Mouse (Mus musculus): ENCODE measurements around the gene Cd200r1. TPM values are rescaled to one million over a fixed set of nuclear protein-coding genes. Genes with fewer than 3 reads are reported as not detected.

The Cd200r1 gene
- total and polyA plus RNA-seq, 3 experiments = 1.4 to 1.6 TPM; not detected in 1

DNA sequence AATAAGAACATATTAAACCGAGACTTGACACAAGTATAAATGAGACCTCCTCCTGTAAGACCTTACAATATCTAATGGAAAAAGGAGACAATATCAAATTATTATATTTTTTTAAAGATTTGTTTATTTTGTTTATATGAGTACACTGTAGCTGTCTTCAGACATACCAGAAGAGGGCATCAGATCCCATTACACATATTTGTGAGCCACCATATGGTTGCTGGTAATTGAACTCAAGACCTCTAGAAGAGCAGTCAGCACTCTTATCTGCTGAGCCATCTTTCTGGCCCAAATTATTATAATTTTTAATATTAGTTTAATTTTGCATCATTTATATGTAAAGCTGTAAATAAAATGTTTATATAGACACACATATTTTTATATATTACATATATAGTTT is 22.8 kb upstream of the Cd200r1 start:
- no peak overlapping the region for H3K27ac ChIP-seq (ENCODE audit: control insufficient read depth, low read depth, low read length)
- H3K36me3 ChIP-seq (ENCODE audit: control insufficient read depth in 1 of 2, insufficient read depth in 2 of 2, low read length in 2 of 2) = peaks cover 2 to 19% of the 10 kb centered on the region in 2 experiments

DNA sequence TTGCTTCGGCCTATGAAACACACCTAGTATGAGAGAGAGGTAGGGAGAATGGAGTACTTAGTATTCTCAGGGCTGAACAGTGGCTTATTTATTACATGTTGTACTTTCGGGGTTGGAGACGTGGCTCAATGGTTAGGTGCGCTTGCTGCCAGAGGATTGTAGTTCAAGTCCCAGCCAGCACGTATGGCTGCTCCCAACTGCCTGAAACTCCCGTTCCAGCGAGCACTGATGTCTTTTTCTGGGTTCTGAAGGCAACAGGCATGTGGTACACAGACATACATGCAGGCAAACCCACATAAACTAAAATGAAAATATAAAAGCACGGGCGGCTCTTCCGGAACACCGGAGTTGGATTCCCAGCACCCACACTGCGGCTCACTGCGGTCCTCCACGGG is 20.1 kb upstream of the Cd200r1 start:
- peaks cover 0 to 23% of the 10 kb centered on the region in 2 experiments; a peak in 3 of 4 replicates for H3K36me3 ChIP-seq (ENCODE audit: control insufficient read depth in 1 of 2, insufficient read depth in 2 of 2, low read length in 2 of 2)
- H3K9me3 ChIP-seq (replicated peaks; ENCODE audit: insufficient read depth, low read length) = no peaks in the 10 kb centered on the region
- peak; percentile 61 for DNase-seq (ENCODE audit: low read depth, low spot score)
- H3K27ac ChIP-seq (ENCODE audit: control insufficient read depth, low read depth, low read length) = peak overlapping the region; percentile 92
- TF ChIP-seq E2F4 (IDR thresholded peaks at IDR 0.05; ENCODE audit: borderline replicate concordance, low read depth, low read length) (no peak), MAX (IDR thresholded peaks at IDR 0.05; ENCODE audit: low read length) (peak; percentile 39; the same call in 1 of the 2 replicates), POLR2A (IDR thresholded peaks at IDR 0.05; ENCODE audit: control insufficient read depth in 1 of 2, insufficient read depth in 1 of 2, low read depth in 1 of 2, low read length in 2 of 2, poor library complexity in 1 of 2) (no peak)
- H3K9ac ChIP-seq (ENCODE audit: control insufficient read depth, low read depth, low read length, poor library complexity, severe bottlenecking) = peak overlapping the region; percentile 96
- peaks cover 2 to 11% of the 10 kb centered on the region in 2 experiments for H3K4me1 ChIP-seq (ENCODE audit: control insufficient read depth in 1 of 2, insufficient read depth in 2 of 2, low read length in 2 of 2)
- H3K27me3 ChIP-seq (ENCODE audit: control insufficient read depth in 1 of 2, insufficient read depth in 2 of 2, low read length in 2 of 2) = no peaks in the 10 kb centered on the region
- H3K79me2 ChIP-seq (ENCODE audit: control insufficient read depth, insufficient read depth, low read length, poor library complexity) = peaks cover 20% of the 10 kb centered on the region
- H3K4me3 ChIP-seq (ENCODE audit: control insufficient read depth in 1 of 2, insufficient read depth in 1 of 2, low read depth in 2 of 2, low read length in 2 of 2) = peak overlapping the region; percentile 84 to 98

More for the DNA sequence above, 22.8 kb upstream of the Cd200r1 start:
- no peaks in the 10 kb centered on the region for H3K9me3 ChIP-seq (replicated peaks; ENCODE audit: insufficient read depth, low read length)
- H3K9ac ChIP-seq (ENCODE audit: control insufficient read depth, low read depth, low read length, poor library complexity, severe bottlenecking) = no peak overlapping the region
- H3K4me1 ChIP-seq (ENCODE audit: control insufficient read depth in 1 of 2, insufficient read depth in 2 of 2, low read length in 2 of 2) = peaks cover 0 to 9% of the 10 kb centered on the region in 2 experiments
- peaks cover 20% of the 10 kb centered on the region for H3K79me2 ChIP-seq (ENCODE audit: control insufficient read depth, insufficient read depth, low read length, poor library complexity)
- H3K4me3 ChIP-seq (ENCODE audit: control insufficient read depth in 1 of 2, insufficient read depth in 1 of 2, low read depth in 2 of 2, low read length in 2 of 2) = no peak overlapping the region
- no peaks in the 10 kb centered on the region for H3K27me3 ChIP-seq (ENCODE audit: control insufficient read depth in 1 of 2, insufficient read depth in 2 of 2, low read length in 2 of 2)
- TF ChIP-seq CTCF (IDR thresholded peaks at IDR 0.05 in 2 of 3, conservative IDR thresholded peaks at IDR 0.05 in 1 of 3; ENCODE audit: control insufficient read depth in 1 of 3, insufficient read depth in 1 of 3, low read depth in 2 of 3, low read length in 3 of 3, poor library complexity in 1 of 3, severe bottlenecking in 1 of 3) = peak in 1 of 3 experiments; percentile 25; a peak in 1 of 6 replicates
- peak; percentile 33; the same call in 1 of the 2 replicates for TF ChIP-seq SMC3 (IDR thresholded peaks at IDR 0.05; ENCODE audit: low read depth, low read length)
- TF ChIP-seq USF2 (IDR thresholded peaks at IDR 0.05; ENCODE audit: borderline replicate concordance in 1 of 2, insufficient read depth in 1 of 2, low read depth in 1 of 2, low read length in 2 of 2) = no peak
- no peak for TF ChIP-seq GABPA (IDR thresholded peaks at IDR 0.05; ENCODE audit: low read depth, low read length)
- TF ChIP-seq GATA1 (IDR thresholded peaks at IDR 0.05; ENCODE audit: low read depth, low read length) = peak; percentile 49; the same call in 1 of the 2 replicates
- TF ChIP-seq RAD21 (IDR thresholded peaks at IDR 0.05; ENCODE audit: low read depth, low read length) = peak; percentile 27
- DNase-seq (ENCODE audit: low read depth, low spot score) = peak; percentile 28

DNA sequence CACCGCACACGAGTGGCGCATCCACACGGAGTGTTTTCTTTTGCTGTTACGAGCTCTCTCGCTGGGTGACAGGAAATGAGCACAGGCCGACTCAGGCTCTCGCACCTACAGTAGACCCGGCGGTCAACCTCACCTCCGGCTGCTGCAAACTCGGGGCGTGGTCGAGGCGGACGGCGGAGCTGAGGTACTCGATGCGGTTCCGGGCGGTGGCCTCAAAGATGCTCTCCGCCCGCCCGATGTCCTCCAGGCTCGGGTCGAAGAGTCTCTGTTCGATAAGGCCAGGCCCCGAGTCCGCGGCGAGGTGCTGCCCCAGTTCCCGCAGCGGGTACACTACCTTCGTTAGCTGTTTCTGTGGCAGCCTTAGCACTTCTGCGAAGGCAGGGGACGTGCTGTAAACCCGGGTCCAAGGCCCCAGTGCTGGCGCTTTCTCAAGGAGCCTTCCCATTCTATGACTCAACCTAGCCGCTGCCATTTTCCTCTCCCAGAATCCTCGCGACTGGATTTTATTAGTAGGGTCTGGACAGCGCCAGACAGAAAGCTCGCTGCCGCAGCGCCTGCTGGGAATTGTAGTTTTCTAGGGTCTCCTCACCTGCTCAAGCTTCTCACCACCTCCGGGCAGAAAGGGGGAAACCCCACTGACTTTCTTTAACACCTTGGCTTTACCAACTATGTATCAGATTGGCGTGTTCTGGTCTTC is 19.5 kb upstream of the Cd200r1 start, which contains the start of gene Gtpbp8:
Gene Gtpbp8 (minus strand): TSS at position 498 of the 697 bp plus-strand sequence.
- peak; percentile 92 for DNase-seq (ENCODE audit: low read depth, low spot score)
- Histone ChIP-seq H3K9ac (ENCODE audit: control insufficient read depth, low read depth, low read length, poor library complexity, severe bottlenecking) (peak within 1 kb of the TSS; percentile 96), H3K36me3 (ENCODE audit: control insufficient read depth in 1 of 2, insufficient read depth in 2 of 2, low read length in 2 of 2) (peaks cover 0 to 23% of the 10 kb centered on the region in 2 experiments; a peak in 3 of 4 replicates), H3K27ac (ENCODE audit: control insufficient read depth, low read depth, low read length) (peak within 1 kb of the TSS; percentile 92), H3K4me3 (ENCODE audit: control insufficient read depth in 1 of 2, insufficient read depth in 1 of 2, low read depth in 2 of 2, low read length in 2 of 2) (peak within 1 kb of the TSS; percentile 84 to 98), H3K9me3 (replicated peaks; ENCODE audit: insufficient read depth, low read length) (no peaks in the 10 kb centered on the region), H3K27me3 (ENCODE audit: control insufficient read depth in 1 of 2, insufficient read depth in 2 of 2, low read length in 2 of 2) (no peaks in the 10 kb centered on the region), H3K79me2 (ENCODE audit: control insufficient read depth, insufficient read depth, low read length, poor library complexity) (peaks cover 20% of the 10 kb centered on the region), H3K4me1 (ENCODE audit: control insufficient read depth in 1 of 2, insufficient read depth in 2 of 2, low read length in 2 of 2) (peaks cover 2 to 11% of the 10 kb centered on the region in 2 experiments)
- TF ChIP-seq SIN3A (IDR thresholded peaks at IDR 0.05; ENCODE audit: low read length) (peak; percentile 97), USF2 (IDR thresholded peaks at IDR 0.05; ENCODE audit: borderline replicate concordance in 1 of 2, insufficient read depth in 1 of 2, low read depth in 1 of 2, low read length in 2 of 2) (no peak), BHLHE40 (IDR thresholded peaks at IDR 0.05; ENCODE audit: borderline replicate concordance, low read depth, low read length) (no peak), MYB (IDR thresholded peaks at IDR 0.05; ENCODE audit: low read depth, low read length) (no peak), E2F4 (IDR thresholded peaks at IDR 0.05; ENCODE audit: borderline replicate concordance, low read depth, low read length) (no peak), ZNF384 (IDR thresholded peaks at IDR 0.05; ENCODE audit: low read depth, low read length) (no peak), POLR2AphosphoS5 (IDR thresholded peaks at IDR 0.05; ENCODE audit: borderline replicate concordance, low read depth, low read length) (no peak), MAFK (IDR thresholded peaks at IDR 0.05; ENCODE audit: borderline replicate concordance, low read depth, low read length) (no peak), POLR2A (IDR thresholded peaks at IDR 0.05; ENCODE audit: control insufficient read depth in 1 of 2, insufficient read depth in 1 of 2, low read depth in 1 of 2, low read length in 2 of 2, poor library complexity in 1 of 2) (peak; percentile 75 to 88; a peak in 3 of 4 replicates), MXI1 (IDR thresholded peaks at IDR 0.05; ENCODE audit: low read depth, low read length) (peak; percentile 4; the same call in 1 of the 2 replicates), NELFE (IDR thresholded peaks at IDR 0.05; ENCODE audit: low read depth, low read length) (peak; percentile 75; the same call in 1 of the 2 replicates), MAX (IDR thresholded peaks at IDR 0.05; ENCODE audit: low read length) (peak; percentile 14; the same call in 1 of the 2 replicates), TCF12 (IDR thresholded peaks at IDR 0.05; ENCODE audit: low read depth, low read length) (peak; percentile 57), MYC (IDR thresholded peaks at IDR 0.05; ENCODE audit: low read depth, low read length) (peak; percentile 43; the same call in 1 of the 2 replicates), ETS1 (IDR thresholded peaks at IDR 0.05; ENCODE audit: low read depth, low read length) (no peak), GABPA (IDR thresholded peaks at IDR 0.05; ENCODE audit: low read depth, low read length) (no peak), USF1 (IDR thresholded peaks at IDR 0.05; ENCODE audit: low read depth, low read length) (no peak; the same call in 1 of the 2 replicates), CHD2 (IDR thresholded peaks at IDR 0.05; ENCODE audit: low read length) (no peak), ZKSCAN1 (IDR thresholded peaks at IDR 0.05; ENCODE audit: low read depth, low read length) (no peak)
